Mouse (Mus musculus): ENCODE measurements at regions not wholly inside any gene's neighbourhood (a gene's known extent, or its start where the extent isn't known, plus 50 kb on each side); places are given as distances from the start of the nearest gene placed in this dataset.

GRCm38 (mm10) chr7:134436917-134437316 is 51.5 kb upstream of the D7Ertd443e start:
- Histone ChIP-seq H3K4me1 (ENCODE audit: control insufficient read depth, insufficient read depth, low read length) (no peaks in the 10 kb centered on the region), H3K27me3 (ENCODE audit: control insufficient read depth, insufficient read depth, low read length) (no peaks in the 10 kb centered on the region), H3K36me3 (replicated peaks; ENCODE audit: control insufficient read depth, insufficient read depth, low read depth, low read length) (no peaks in the 10 kb centered on the region), H3K9me3 (replicated peaks; ENCODE audit: control insufficient read depth, low read length) (no peaks in the 10 kb centered on the region), H3K4me2 (ENCODE audit: low read depth, low read length) (no peak overlapping the region), H3K27ac (replicated peaks; ENCODE audit: low read depth, low read length) (no peak overlapping the region), H3K4me3 (ENCODE audit: low read depth, low read length) (no peak overlapping the region), H3K9ac (replicated peaks; ENCODE audit: low read length) (no peak overlapping the region)
- ATAC-seq (replicated peaks; ENCODE audit: insufficient number of reproducible peaks, low FRiP score, low TSS enrichment, low read depth) = no peak
- 95% methylated on average over 3 of the region's 3 CpGs for WGBS
- no peak for DNase-seq (ENCODE audit: low spot score)

DNA sequence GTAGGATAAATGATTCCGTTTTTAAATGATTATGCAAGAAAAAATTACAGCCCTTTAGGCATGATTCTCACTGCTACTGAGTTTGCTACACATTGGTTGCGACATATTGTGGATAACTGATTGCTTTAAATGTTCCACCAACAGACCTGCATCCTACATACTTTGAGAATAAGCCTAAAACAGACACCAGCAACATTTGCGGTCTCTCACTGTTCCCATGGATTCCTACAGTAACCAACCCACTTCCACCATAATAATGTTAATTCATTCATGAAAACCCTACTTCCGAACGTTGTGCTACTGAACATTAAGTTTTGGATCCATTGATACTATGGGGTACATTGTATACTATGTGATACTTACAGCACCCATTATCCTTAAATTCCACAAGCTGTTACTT is 53.8 kb upstream of the D7Ertd443e start:
- no peak for ATAC-seq (replicated peaks; ENCODE audit: insufficient number of reproducible peaks, low FRiP score, low TSS enrichment, low read depth)
- no peaks in the 10 kb centered on the region for H3K36me3 ChIP-seq (replicated peaks; ENCODE audit: control insufficient read depth, insufficient read depth, low read depth, low read length)
- no peak overlapping the region for H3K9ac ChIP-seq (replicated peaks; ENCODE audit: low read length)
- H3K4me1 ChIP-seq (ENCODE audit: control insufficient read depth, insufficient read depth, low read length) = no peaks in the 10 kb centered on the region
- 89% methylated on average over 5 of the region's 5 CpGs for WGBS
- H3K4me3 ChIP-seq (ENCODE audit: low read depth, low read length) = no peak overlapping the region
- H3K4me2 ChIP-seq (ENCODE audit: low read depth, low read length) = no peak overlapping the region
- no peak for DNase-seq (ENCODE audit: low spot score)
- no peaks in the 10 kb centered on the region for H3K9me3 ChIP-seq (replicated peaks; ENCODE audit: control insufficient read depth, low read length)
- no peak overlapping the region for H3K27ac ChIP-seq (replicated peaks; ENCODE audit: low read depth, low read length)
- H3K27me3 ChIP-seq (ENCODE audit: control insufficient read depth, insufficient read depth, low read length) = no peaks in the 10 kb centered on the region

- 81% methylated on average over 8 of the region's 8 CpGs for WGBS
- no peaks in the 10 kb centered on the region for H3K4me1 ChIP-seq (ENCODE audit: control insufficient read depth, insufficient read depth, low read length)
- no peaks in the 10 kb centered on the region for H3K36me3 ChIP-seq (replicated peaks; ENCODE audit: control insufficient read depth, insufficient read depth, low read depth, low read length)
- ATAC-seq (replicated peaks; ENCODE audit: insufficient number of reproducible peaks, low FRiP score, low TSS enrichment, low read depth) (no peak), DNase-seq (ENCODE audit: low spot score) (no peak)
- no peak overlapping the region for H3K4me2 ChIP-seq (ENCODE audit: low read depth, low read length)
- no peak overlapping the region for H3K9ac ChIP-seq (replicated peaks; ENCODE audit: low read length)
- no peaks in the 10 kb centered on the region for H3K27me3 ChIP-seq (ENCODE audit: control insufficient read depth, insufficient read depth, low read length)
- no peak overlapping the region for H3K4me3 ChIP-seq (ENCODE audit: low read depth, low read length)
- H3K9me3 ChIP-seq (replicated peaks; ENCODE audit: control insufficient read depth, low read length) = no peaks in the 10 kb centered on the region
- no peak overlapping the region for H3K27ac ChIP-seq (replicated peaks; ENCODE audit: low read depth, low read length)
These were observed 59.7 kb upstream of the D7Ertd443e start for GRCm38 (mm10) chr7:134445008-134445806.

DNA sequence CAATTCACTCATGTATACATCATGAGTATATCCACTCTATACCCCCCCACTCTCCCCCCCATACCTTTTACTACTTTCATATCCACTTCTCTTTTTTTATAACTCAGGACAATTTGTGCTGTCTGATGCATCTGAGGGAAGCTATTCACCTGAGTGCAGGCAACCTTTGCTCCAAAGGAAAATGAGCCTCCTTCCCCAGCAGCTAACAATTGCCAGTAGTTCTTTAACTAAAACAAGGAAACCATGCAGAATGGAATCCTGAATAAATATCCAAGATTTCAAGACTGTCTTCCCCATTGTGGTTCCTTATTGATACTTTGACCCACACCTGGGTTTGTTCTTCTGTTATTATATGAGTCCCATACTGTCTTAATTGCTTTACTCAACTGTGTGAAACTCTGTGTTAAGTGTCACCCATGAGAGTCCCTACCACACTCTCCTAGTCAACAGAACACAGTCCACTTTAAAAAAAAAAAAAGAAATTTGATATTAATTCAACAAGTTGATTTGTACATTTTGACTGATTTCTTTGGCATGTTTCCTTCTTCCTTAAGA is 62.3 kb upstream of the D7Ertd443e start:
- ATAC-seq (replicated peaks; ENCODE audit: insufficient number of reproducible peaks, low FRiP score, low TSS enrichment, low read depth) = no peak
- H3K27me3 ChIP-seq (ENCODE audit: control insufficient read depth, insufficient read depth, low read length) = no peaks in the 10 kb centered on the region

DNA sequence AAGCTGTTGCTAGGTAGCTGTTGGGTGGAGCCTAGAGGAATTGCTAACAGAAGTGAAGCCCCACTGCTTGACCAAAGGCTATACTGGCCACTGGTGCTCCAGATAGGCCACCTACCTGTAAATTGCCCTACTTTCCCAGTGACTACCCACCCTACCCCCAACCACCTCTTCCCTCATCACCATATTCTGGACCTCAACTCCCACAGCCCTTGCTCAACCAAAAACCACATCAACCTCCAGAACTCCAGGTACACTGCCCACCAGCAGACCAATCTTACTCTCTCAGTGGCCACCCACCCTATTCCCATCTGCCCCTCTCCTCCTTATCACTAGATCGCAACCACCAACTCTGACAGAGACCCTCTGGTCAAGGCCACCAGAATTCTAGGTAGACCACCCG is 63.4 kb upstream of the D7Ertd443e start:
- H3K27me3 ChIP-seq (ENCODE audit: control insufficient read depth, insufficient read depth, low read length) = no peaks in the 10 kb centered on the region
- no peak overlapping the region for H3K9ac ChIP-seq (replicated peaks; ENCODE audit: low read length)
- no peaks in the 10 kb centered on the region for H3K36me3 ChIP-seq (replicated peaks; ENCODE audit: control insufficient read depth, insufficient read depth, low read depth, low read length)
- ATAC-seq (replicated peaks; ENCODE audit: insufficient number of reproducible peaks, low FRiP score, low TSS enrichment, low read depth) = no peak
- no peak overlapping the region for H3K4me3 ChIP-seq (ENCODE audit: low read depth, low read length)
- DNase-seq (ENCODE audit: low spot score) = no peak
- H3K4me1 ChIP-seq (ENCODE audit: control insufficient read depth, insufficient read depth, low read length) = no peaks in the 10 kb centered on the region
- 77% methylated on average over 2 of the region's 2 CpGs for WGBS
- no peaks in the 10 kb centered on the region for H3K9me3 ChIP-seq (replicated peaks; ENCODE audit: control insufficient read depth, low read length)
- H3K4me2 ChIP-seq (ENCODE audit: low read depth, low read length) = no peak overlapping the region
- no peak overlapping the region for H3K27ac ChIP-seq (replicated peaks; ENCODE audit: low read depth, low read length)

More for the DNA sequence above, 62.3 kb upstream of the D7Ertd443e start:
- Histone ChIP-seq H3K9ac (replicated peaks; ENCODE audit: low read length) (no peak overlapping the region), H3K4me1 (ENCODE audit: control insufficient read depth, insufficient read depth, low read length) (no peaks in the 10 kb centered on the region), H3K4me3 (ENCODE audit: low read depth, low read length) (no peak overlapping the region), H3K4me2 (ENCODE audit: low read depth, low read length) (no peak overlapping the region), H3K27ac (replicated peaks; ENCODE audit: low read depth, low read length) (no peak overlapping the region), H3K9me3 (replicated peaks; ENCODE audit: control insufficient read depth, low read length) (no peaks in the 10 kb centered on the region), H3K36me3 (replicated peaks; ENCODE audit: control insufficient read depth, insufficient read depth, low read depth, low read length) (no peaks in the 10 kb centered on the region)
- DNase-seq (ENCODE audit: low spot score) = no peak

DNA sequence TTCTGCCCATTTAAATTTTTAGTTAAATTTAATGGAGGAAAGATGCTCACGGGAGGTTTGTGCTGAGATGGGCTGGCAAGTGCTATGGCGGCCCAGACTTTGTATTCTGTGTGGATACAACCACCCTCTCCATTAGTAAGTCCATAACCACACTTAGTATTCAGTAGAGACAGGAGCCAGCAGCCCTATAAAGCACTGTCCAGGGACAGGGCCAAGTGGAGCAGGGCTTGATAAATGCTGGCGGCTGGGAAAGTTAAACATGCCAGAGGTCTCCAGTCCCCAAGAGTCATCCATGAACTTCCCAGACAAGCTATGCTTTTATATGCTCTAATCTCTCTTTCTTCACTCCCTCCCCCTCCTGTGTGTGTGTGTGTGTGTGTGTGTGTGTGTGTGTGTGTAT is 77.2 kb upstream of the D7Ertd443e start:
- no peak overlapping the region for H3K27ac ChIP-seq (replicated peaks; ENCODE audit: low read depth, low read length)
- 80% methylated on average over 3 of the region's 3 CpGs for WGBS
- no peaks in the 10 kb centered on the region for H3K4me1 ChIP-seq (ENCODE audit: control insufficient read depth, insufficient read depth, low read length)
- H3K36me3 ChIP-seq (replicated peaks; ENCODE audit: control insufficient read depth, insufficient read depth, low read depth, low read length) = no peaks in the 10 kb centered on the region
- H3K27me3 ChIP-seq (ENCODE audit: control insufficient read depth, insufficient read depth, low read length) = no peaks in the 10 kb centered on the region
- H3K4me2 ChIP-seq (ENCODE audit: low read depth, low read length) = no peak overlapping the region
- H3K9me3 ChIP-seq (replicated peaks; ENCODE audit: control insufficient read depth, low read length) = no peaks in the 10 kb centered on the region
- no peak overlapping the region for H3K9ac ChIP-seq (replicated peaks; ENCODE audit: low read length)
- ATAC-seq (replicated peaks; ENCODE audit: insufficient number of reproducible peaks, low FRiP score, low TSS enrichment, low read depth) (no peak), DNase-seq (ENCODE audit: low spot score) (no peak)
- H3K4me3 ChIP-seq (ENCODE audit: low read depth, low read length) = no peak overlapping the region

- no peak for ATAC-seq (replicated peaks; ENCODE audit: insufficient number of reproducible peaks, low FRiP score, low TSS enrichment, low read depth)
- no peak overlapping the region for H3K4me2 ChIP-seq (ENCODE audit: low read depth, low read length)
- no peak for DNase-seq (ENCODE audit: low spot score)
- no peaks in the 10 kb centered on the region for H3K9me3 ChIP-seq (replicated peaks; ENCODE audit: control insufficient read depth, low read length)
- 90% methylated on average over 4 of the region's 4 CpGs for WGBS
- no peaks in the 10 kb centered on the region for H3K4me1 ChIP-seq (ENCODE audit: control insufficient read depth, insufficient read depth, low read length)
- no peak overlapping the region for H3K27ac ChIP-seq (replicated peaks; ENCODE audit: low read depth, low read length)
- no peaks in the 10 kb centered on the region for H3K36me3 ChIP-seq (replicated peaks; ENCODE audit: control insufficient read depth, insufficient read depth, low read depth, low read length)
- H3K4me3 ChIP-seq (ENCODE audit: low read depth, low read length) = no peak overlapping the region
- H3K27me3 ChIP-seq (ENCODE audit: control insufficient read depth, insufficient read depth, low read length) = no peaks in the 10 kb centered on the region
- no peak overlapping the region for H3K9ac ChIP-seq (replicated peaks; ENCODE audit: low read length)
These were observed 77.9 kb upstream of the D7Ertd443e start for GRCm38 (mm10) chr7:134463380-134463779.

GRCm38 (mm10) chr7:134467216-134467615 is 81.8 kb upstream of the D7Ertd443e start:
- no peaks in the 10 kb centered on the region for H3K4me1 ChIP-seq (ENCODE audit: control insufficient read depth, insufficient read depth, low read length)
- no peak for ATAC-seq (replicated peaks; ENCODE audit: insufficient number of reproducible peaks, low FRiP score, low TSS enrichment, low read depth)
- WGBS = 88% methylated on average over 3 of the region's 3 CpGs
- H3K9me3 ChIP-seq (replicated peaks; ENCODE audit: control insufficient read depth, low read length) = no peaks in the 10 kb centered on the region
- no peak overlapping the region for H3K9ac ChIP-seq (replicated peaks; ENCODE audit: low read length)
- DNase-seq (ENCODE audit: low spot score) = no peak
- H3K36me3 ChIP-seq (replicated peaks; ENCODE audit: control insufficient read depth, insufficient read depth, low read depth, low read length) = no peaks in the 10 kb centered on the region
- H3K4me3 ChIP-seq (ENCODE audit: low read depth, low read length) = no peak overlapping the region
- H3K27me3 ChIP-seq (ENCODE audit: control insufficient read depth, insufficient read depth, low read length) = no peaks in the 10 kb centered on the region
- no peak overlapping the region for H3K27ac ChIP-seq (replicated peaks; ENCODE audit: low read depth, low read length)
- no peak overlapping the region for H3K4me2 ChIP-seq (ENCODE audit: low read depth, low read length)

Measured in embryonic facial prominence, embryonic 11.5 days (tissue).